10 mouse cellular contexts compared by ENCODE assay signal in genomic region chr14:16740982-16741739, GRCm38 (mm10).
DNase-seq lines count a peak whose midpoint lies in the region; ATAC-seq and TF ChIP-seq lines count a peak whose summit lies in the region.
"Had no signal": no experiment of that assay in that cellular context is flagged by ENCODE, and none has a peak within 500 bp of the region (broad histone marks: within the 10 kb centered on the region; RNA-seq: fewer than 3 reads in every experiment).

No protein-coding gene starts in this region.

- no peak for TF ChIP-seq CTCF in forebrain, postnatal 0 days (IDR thresholded peaks at IDR 0.05; ENCODE audit: low read depth)
- TF ChIP-seq CTCF in left cerebral cortex, adult 2 months (IDR thresholded peaks at IDR 0.05), result no peak

- no peaks in the 10 kb centered on the region for H3K36me3 ChIP-seq in forebrain, postnatal 0 days (ENCODE audit: insufficient read depth)
- no peaks in the 10 kb centered on the region for H3K36me3 ChIP-seq in forebrain, embryonic 14.5 days (ENCODE audit: control insufficient read depth, insufficient read depth, low read length)
- H3K36me3 ChIP-seq: heart, embryonic 12.5 days had no signal

- 75% methylated on average over 13 of the region's 13 CpGs for WGBS in forebrain, postnatal 0 days
- WGBS in forebrain, embryonic 14.5 days, result 80% methylated on average over 13 of the region's 13 CpGs

- DNase-seq in forebrain, postnatal 0 days, result no peak
- DNase-seq in forebrain, embryonic 14.5 days (ENCODE audit: low spot score), result no peak
- DNase-seq in left cerebral cortex, adult 2 months (ENCODE audit: extremely low spot score in 1 of 2, low spot score in 2 of 2), result peak in 1 of 2 experiments; percentile 21
- no peak for DNase-seq in left cerebral cortex, adult 11 months (ENCODE audit: low spot score)
- DNase-seq in right cerebral cortex, postnatal 36 days (ENCODE audit: low spot score in 2 of 2), result peak; percentile 28 to 35
- DNase-seq in right cerebral cortex, postnatal 4 days, result no peak
- DNase-seq in telencephalon, adult 2 months (ENCODE audit: low read depth, low spot score), result peak; percentile 84
- DNase-seq in kidney, postnatal 25 days, result no peak
- DNase-seq: cerebellum, postnatal 14 days had no signal

- no peaks in the 10 kb centered on the region for H3K9me3 ChIP-seq in forebrain, postnatal 0 days (ENCODE audit: low read length)
- H3K9me3 ChIP-seq in forebrain, embryonic 14.5 days (replicated peaks; ENCODE audit: control insufficient read depth, low read length), result no peaks in the 10 kb centered on the region
- H3K9me3 ChIP-seq: heart, embryonic 12.5 days had no signal

- no peak overlapping the region for H3K9ac ChIP-seq in forebrain, postnatal 0 days
- no peak overlapping the region for H3K9ac ChIP-seq in forebrain, embryonic 14.5 days (ENCODE audit: low read length)
- H3K9ac ChIP-seq: heart, embryonic 12.5 days had no signal

- H3K4me2 ChIP-seq in forebrain, postnatal 0 days (ENCODE audit: low read depth), result no peak overlapping the region
- H3K4me2 ChIP-seq in forebrain, embryonic 14.5 days (ENCODE audit: low read length), result no peak overlapping the region
- H3K4me2 ChIP-seq: heart, embryonic 12.5 days had no signal

- ATAC-seq in forebrain, postnatal 0 days, result peak; percentile 16; the same call in 1 of the 2 replicates
- ATAC-seq in forebrain, embryonic 14.5 days, result no peak; the same call in 1 of the 2 replicates

- intact Hi-C loops in left cerebral cortex, adult 2 months (cut with DNase I), result loop anchor here (10.0 kb wide), 1 partner anchor 774 kb away; no protein-coding TSS in a partner anchor

- no peak overlapping the region for H3K4me3 ChIP-seq in forebrain, postnatal 0 days (ENCODE audit: low read depth, low read length)
- H3K4me3 ChIP-seq in forebrain, embryonic 14.5 days (ENCODE audit: low read depth, low read length), result no peak overlapping the region
- H3K4me3 ChIP-seq in left cerebral cortex, adult 2 months, result no peak overlapping the region; the same call in 1 of the 2 replicates
- H3K4me3 ChIP-seq: heart, embryonic 12.5 days had no signal

- no peak overlapping the region for H3K27ac ChIP-seq in forebrain, postnatal 0 days (ENCODE audit: low read depth, low read length)
- no peak overlapping the region for H3K27ac ChIP-seq in forebrain, embryonic 14.5 days (ENCODE audit: low read depth, low read length)
- H3K27ac ChIP-seq in left cerebral cortex, adult 2 months, result peak overlapping the region; percentile 55; the same call in 1 of the 2 replicates

- H3K27me3 ChIP-seq in forebrain, postnatal 0 days (ENCODE audit: insufficient read depth, low read length), result no peaks in the 10 kb centered on the region
- 0 out of 2 replicates have a peak, but pooled peaks cover 2% of the 10 kb centered on the region for H3K27me3 ChIP-seq in forebrain, embryonic 14.5 days (replicated peaks; ENCODE audit: control insufficient read depth, insufficient read depth, low read length)
- H3K27me3 ChIP-seq: heart, embryonic 12.5 days had no signal

- H3K4me1 ChIP-seq in forebrain, postnatal 0 days (ENCODE audit: insufficient read depth), result 0 out of 2 replicates have a peak, but pooled peaks cover under 1% of the 10 kb centered on the region
- no peaks in the 10 kb centered on the region for H3K4me1 ChIP-seq in forebrain, embryonic 14.5 days (ENCODE audit: control insufficient read depth, insufficient read depth, low read length)

Comparison
In these comparisons a context has a peak if more than half of its experiments do, and no peak if none do; other contexts are left out.
1. DNase-seq: peak in right cerebral cortex, postnatal 36 days (2 of 2) and telencephalon, adult 2 months (single experiment); none in forebrain, postnatal 0 days (single experiment), forebrain, embryonic 14.5 days (single experiment), left cerebral cortex, adult 11 months (single experiment), right cerebral cortex, postnatal 4 days (single experiment) and kidney, postnatal 25 days (0 of 2).